Mouse (Mus musculus) lung, postnatal 25 days (tissue): ENCODE measurements at regions not wholly inside any gene's neighbourhood (a gene's known extent, or its start where the extent isn't known, plus 50 kb on each side); places are given as distances from the start of the nearest gene placed in this dataset.
A peak's percentile ranks its signal among the peaks of the same experiment; 100 is the strongest.

Experiments
- DNase-seq: peaks from one replicate; pipeline ENCODE4 v3.0.0; 2022; ENCODE audit warnings: low spot score

DNA sequence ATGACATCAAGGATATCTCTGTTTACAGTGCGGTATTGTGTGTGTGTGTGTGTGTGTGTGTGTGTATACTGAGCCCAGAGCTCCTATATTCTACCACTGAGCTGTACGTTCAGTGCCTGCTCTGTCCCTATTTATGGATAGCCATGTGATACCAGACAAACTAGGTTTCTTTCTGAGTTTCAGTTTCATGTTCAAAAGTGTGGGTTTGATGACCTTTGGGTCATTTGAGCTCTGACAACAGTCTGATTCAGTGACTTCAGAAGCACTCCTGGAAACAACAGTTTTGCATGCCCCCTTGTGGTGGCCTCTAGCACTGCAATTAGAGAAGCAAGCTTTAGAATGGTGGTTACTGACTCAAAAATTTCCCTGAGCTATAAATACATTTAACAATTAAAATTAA, 50.9 kb upstream of the Tent2 start:
- peak; percentile 80 for DNase-seq

GRCm38 (mm10) chr13:93248711-93249110, 50.7 kb upstream of the Homer1 start:
- DNase-seq = peak; percentile 2
